Mouse (Mus musculus): Measurements from ENCODE around the gene Dusp7.

DNA sequence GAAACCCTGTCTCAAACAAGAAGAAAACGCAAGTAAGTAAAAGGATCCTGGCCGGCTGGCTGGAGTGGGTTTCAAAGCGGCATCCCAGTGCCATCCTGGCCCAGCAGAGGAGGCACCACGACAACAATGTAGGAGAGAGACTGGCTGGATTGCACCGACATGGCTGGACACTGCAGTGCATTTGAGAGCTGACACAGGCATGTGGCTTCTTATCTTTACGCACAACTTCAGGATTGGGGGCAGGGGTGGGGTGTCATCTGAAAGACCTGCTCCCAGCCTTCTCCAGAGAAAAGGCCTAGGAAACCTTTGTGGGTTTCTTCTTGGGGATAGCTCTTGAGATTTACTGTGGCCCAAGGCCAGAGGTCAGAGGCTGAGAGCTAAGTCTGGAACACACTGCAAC is 43.3 kb downstream of the Dusp7 start:
- no peak for TF ChIP-seq CTCF (conservative IDR thresholded peaks at IDR 0.05; ENCODE audit: low read length)
- no peak for TF ChIP-seq POU5F1 (IDR thresholded peaks at IDR 0.05; ENCODE audit: borderline replicate concordance, low read length)
- TF ChIP-seq NANOG (IDR thresholded peaks at IDR 0.05; ENCODE audit: borderline replicate concordance, low read length): no peak
